Mouse (Mus musculus): Measurements from ENCODE around the gene Espn.

The Espn gene

GRCm38 (mm10) chr4:152124361-152124961 lies 27.7 kb downstream of the Espn start:
- DNase-seq: no peak

GRCm38 (mm10) chr4:152121183-152121505 lies 31.0 kb downstream of the Espn start:
- DNase-seq: no peak

- no peak for DNase-seq
Measured at GRCm38 (mm10) chr4:152120311-152121182, 31.6 kb downstream of the Espn start.

- peak; percentile 71 for DNase-seq
Measured at GRCm38 (mm10) chr4:152119396-152120292, 32.5 kb downstream of the Espn start.

- no peak for DNase-seq
Measured at GRCm38 (mm10) chr4:152117538-152117937, 34.6 kb downstream of the Espn start.

GRCm38 (mm10) chr4:152115921-152116612 lies 36.1 kb downstream of the Espn start, which contains the start of gene Tnfrsf25:
Gene Tnfrsf25, plus strand, starts transcription at chr4:152115934.
- no peak for DNase-seq

GRCm38 (mm10) chr4:152114080-152114479 lies 38.1 kb downstream of the Espn start:
- no peak for DNase-seq

- DNase-seq: no peak
Measured at GRCm38 (mm10) chr4:152112329-152112728, 39.8 kb downstream of the Espn start.

- no peak for DNase-seq
Measured at GRCm38 (mm10) chr4:152110689-152111088, 41.5 kb downstream of the Espn start.

- DNase-seq: no peak
Measured at GRCm38 (mm10) chr4:152109509-152109908, 42.7 kb downstream of the Espn start.

- no peak for DNase-seq
Measured at GRCm38 (mm10) chr4:152108673-152109072, 43.5 kb downstream of the Espn start.

- DNase-seq: peak; percentile 87
Measured at GRCm38 (mm10) chr4:152107971-152108509, 44.1 kb downstream of the Espn start.

- DNase-seq: peak; percentile 83
Measured at GRCm38 (mm10) chr4:152107493-152107892, 44.7 kb downstream of the Espn start.

- no peak for DNase-seq
Measured at GRCm38 (mm10) chr4:152106746-152107145, 45.4 kb downstream of the Espn start.

- DNase-seq: peak; percentile 86
Measured at GRCm38 (mm10) chr4:152103025-152103424, 49.1 kb downstream of the Espn start.

GRCm38 (mm10) chr4:152101921-152102320 lies 50.2 kb downstream of the Espn start:
- DNase-seq: no peak

- DNase-seq: peak; percentile 48
Measured at GRCm38 (mm10) chr4:152101081-152101653, 51.0 kb downstream of the Espn start.

- DNase-seq: no peak
Measured at GRCm38 (mm10) chr4:152100541-152100940, 51.6 kb downstream of the Espn start.

GRCm38 (mm10) chr4:152097911-152098799 lies 54.0 kb downstream of the Espn start:
- peak; percentile 60 for DNase-seq

GRCm38 (mm10) chr4:152096927-152097326 lies 55.2 kb downstream of the Espn start:
- no peak for DNase-seq
